ENCODE assay signal across 25 mouse cellular contexts in the genomic region with DNA sequence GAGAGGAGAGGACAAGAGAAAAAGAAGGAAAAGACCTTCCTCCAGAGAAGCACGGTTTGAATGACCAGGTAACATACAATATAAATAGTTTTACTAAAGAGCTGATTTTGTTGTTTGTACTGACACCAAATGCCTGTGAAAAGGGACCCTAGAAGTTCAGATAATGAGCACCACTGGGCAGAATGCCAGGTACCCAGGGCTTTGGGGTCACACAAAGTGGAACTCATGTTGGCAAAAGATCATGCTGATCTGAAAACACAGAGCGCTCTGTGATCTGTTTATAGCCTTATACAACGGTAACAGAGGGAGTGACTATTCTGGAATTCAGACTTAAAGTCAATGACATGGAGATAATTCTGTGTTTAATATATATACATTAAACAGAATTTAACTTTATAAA. TPM values are rescaled to one million over a fixed set of nuclear protein-coding genes. Genes with fewer than 3 reads are reported as not detected.
DNase-seq lines count a peak whose midpoint lies in the region; ATAC-seq and TF ChIP-seq lines count a peak whose summit lies in the region.
"Had no signal": no experiment of that assay in that cellular context is flagged by ENCODE, and none has a peak within 500 bp of the region (broad histone marks: within the 10 kb centered on the region; RNA-seq: fewer than 3 reads in every experiment).

No protein-coding gene starts in this region.

- no peak overlapping the region for H3K4me2 ChIP-seq in midbrain, embryonic 11.5 days
- H3K4me2 ChIP-seq in midbrain, embryonic 15.5 days, result no peak overlapping the region
- H3K4me2 ChIP-seq: embryonic facial prominence, embryonic 13.5 days; forebrain, embryonic 12.5 days; forebrain, embryonic 15.5 days; hindbrain, embryonic 12.5 days; hindbrain, embryonic 15.5 days had no signal

- no peak for TF ChIP-seq POLR2A in heart, adult 2 months (IDR thresholded peaks at IDR 0.05; ENCODE audit: insufficient read depth, low read depth, low read length)

- intact Hi-C loops in heart, adult 2 months (cut with DNase I), result no loop called here
- intact Hi-C loops in heart, postnatal 14 days (cut with DNase I), result no loop called here
- intact Hi-C loops in left cerebral cortex, postnatal 25 days (cut with DNase I), result no loop called here

- H3K79me2 ChIP-seq in heart, adult 2 months (replicated peaks; ENCODE audit: control insufficient read depth, insufficient read depth, low read length), result no peaks in the 10 kb centered on the region

- no peaks in the 10 kb centered on the region; the same call in 1 of the 2 replicates for H3K9me3 ChIP-seq in heart, embryonic 10.5 days
- H3K9me3 ChIP-seq in midbrain, embryonic 11.5 days (ENCODE audit: control insufficient read depth, low read length), result no peaks in the 10 kb centered on the region
- H3K9me3 ChIP-seq in midbrain, embryonic 15.5 days, result no peaks in the 10 kb centered on the region
- H3K9me3 ChIP-seq: forebrain, embryonic 15.5 days had no signal

- TF ChIP-seq CTCF in heart, adult 2 months (IDR thresholded peaks at IDR 0.05), result no peak

- no peak for ATAC-seq in midbrain, embryonic 11.5 days (ENCODE audit: low FRiP score)
- no peak for ATAC-seq in midbrain, embryonic 15.5 days (replicated peaks)
- ATAC-seq: CD4-positive, CD25-positive, alpha-beta regulatory T cell, adult 4 months; forebrain, embryonic 15.5 days; intestine, postnatal 0 days had no signal

- H3K36me3 ChIP-seq in heart, adult 2 months (ENCODE audit: control insufficient read depth, insufficient read depth, low read length), result no peaks in the 10 kb centered on the region
- no peaks in the 10 kb centered on the region for H3K36me3 ChIP-seq in heart, embryonic 10.5 days
- no peaks in the 10 kb centered on the region for H3K36me3 ChIP-seq in midbrain, embryonic 11.5 days (ENCODE audit: control insufficient read depth, insufficient read depth, low read length)
- H3K36me3 ChIP-seq in midbrain, embryonic 15.5 days (replicated peaks), result no peaks in the 10 kb centered on the region
- H3K36me3 ChIP-seq: embryonic facial prominence, embryonic 10.5 days; embryonic facial prominence, embryonic 13.5 days; forebrain, embryonic 12.5 days; forebrain, embryonic 15.5 days; hindbrain, embryonic 12.5 days; hindbrain, embryonic 15.5 days had no signal

- peak in 1 of 2 experiments; percentile 17 for DNase-seq in heart, adult 2 months
- no peak for DNase-seq in heart, embryonic 10.5 days (ENCODE audit: low spot score)
- peak; percentile 74 for DNase-seq in midbrain, embryonic 11.5 days (ENCODE audit: low spot score, missing footprints)
- peak; percentile 27 to 36 for DNase-seq in heart, postnatal 14 days
- no peak for DNase-seq in left cerebral cortex, postnatal 25 days (ENCODE audit: low spot score in 2 of 2)
- DNase-seq: adrenal gland, adult 2 months; adrenal gland, postnatal 14 days; cerebellum, adult 11 months; cerebellum, adult 2 months; cerebellum, adult 9-11 months; cerebellum, postnatal 25 days; embryo, embryonic 11 days; gastrocnemius, postnatal 25 days; kidney, adult 2 months had no signal

- no peaks in the 10 kb centered on the region for H3K27me3 ChIP-seq in heart, adult 2 months (ENCODE audit: control insufficient read depth, insufficient read depth, low read length)
- H3K27me3 ChIP-seq in heart, embryonic 10.5 days (ENCODE audit: insufficient read depth, poor library complexity, severe bottlenecking), result no peaks in the 10 kb centered on the region
- H3K27me3 ChIP-seq in midbrain, embryonic 11.5 days (ENCODE audit: control insufficient read depth, insufficient read depth, low read length), result no peaks in the 10 kb centered on the region
- H3K27me3 ChIP-seq in midbrain, embryonic 15.5 days (replicated peaks), result no peaks in the 10 kb centered on the region
- H3K27me3 ChIP-seq: embryonic facial prominence, embryonic 13.5 days; forebrain, embryonic 12.5 days; forebrain, embryonic 15.5 days; hindbrain, embryonic 12.5 days; hindbrain, embryonic 15.5 days had no signal

- peak overlapping the region; percentile 51 for H3K27ac ChIP-seq in heart, adult 2 months
- H3K27ac ChIP-seq in heart, embryonic 10.5 days, result no peak overlapping the region
- H3K27ac ChIP-seq in midbrain, embryonic 11.5 days (ENCODE audit: low read depth, low read length), result no peak overlapping the region
- H3K27ac ChIP-seq in midbrain, embryonic 15.5 days, result no peak overlapping the region
- H3K27ac ChIP-seq: embryonic facial prominence, embryonic 10.5 days; embryonic facial prominence, embryonic 13.5 days; forebrain, embryonic 12.5 days; forebrain, embryonic 15.5 days; hindbrain, embryonic 12.5 days; hindbrain, embryonic 15.5 days had no signal

- 52% methylated on average over 3 of the region's 3 CpGs for WGBS in heart, adult 2 months
- WGBS in heart, embryonic 10.5 days, result 84% methylated on average over 3 of the region's 3 CpGs
- 95% methylated on average over 3 of the region's 3 CpGs for WGBS in midbrain, embryonic 11.5 days
- WGBS in midbrain, embryonic 15.5 days, result 77% methylated on average over 3 of the region's 3 CpGs

- no peak overlapping the region for H3K9ac ChIP-seq in heart, adult 2 months (ENCODE audit: low read depth, low read length)
- H3K9ac ChIP-seq in midbrain, embryonic 11.5 days (ENCODE audit: low read length), result no peak overlapping the region
- H3K9ac ChIP-seq in midbrain, embryonic 15.5 days, result no peak overlapping the region
- H3K9ac ChIP-seq: embryonic facial prominence, embryonic 13.5 days; forebrain, embryonic 12.5 days; forebrain, embryonic 15.5 days; hindbrain, embryonic 12.5 days; hindbrain, embryonic 15.5 days had no signal

- no peak for TF ChIP-seq EP300 in heart, adult 2 months (IDR thresholded peaks at IDR 0.05; ENCODE audit: insufficient read depth, low read depth, low read length)

- H3K4me3 ChIP-seq in heart, adult 2 months, result no peak overlapping the region
- H3K4me3 ChIP-seq in heart, embryonic 10.5 days, result no peak overlapping the region
- no peak overlapping the region for H3K4me3 ChIP-seq in midbrain, embryonic 11.5 days (ENCODE audit: low read depth, low read length)
- no peak overlapping the region for H3K4me3 ChIP-seq in midbrain, embryonic 15.5 days
- H3K4me3 ChIP-seq: embryonic facial prominence, embryonic 10.5 days; embryonic facial prominence, embryonic 13.5 days; erythroblast, embryonic 14.5 days; forebrain, embryonic 12.5 days; forebrain, embryonic 15.5 days; hindbrain, embryonic 12.5 days; hindbrain, embryonic 15.5 days had no signal

- no peaks in the 10 kb centered on the region; the same call in 1 of the 2 replicates for H3K4me1 ChIP-seq in heart, adult 2 months (ENCODE audit: control insufficient read depth, insufficient read depth, low read length)
- H3K4me1 ChIP-seq in heart, embryonic 10.5 days, result no peaks in the 10 kb centered on the region
- H3K4me1 ChIP-seq in midbrain, embryonic 11.5 days (ENCODE audit: control insufficient read depth, insufficient read depth, low read length), result no peaks in the 10 kb centered on the region
- H3K4me1 ChIP-seq in midbrain, embryonic 15.5 days, result no peaks in the 10 kb centered on the region
- H3K4me1 ChIP-seq: embryonic facial prominence, embryonic 10.5 days; embryonic facial prominence, embryonic 13.5 days; forebrain, embryonic 12.5 days; forebrain, embryonic 15.5 days; hindbrain, embryonic 12.5 days; hindbrain, embryonic 15.5 days had no signal

RNA-seq across cellular contexts. Expression of a gene that starts 11.8 kb away (rescaled TPM):
- 100 to 1,000 TPM; 181 to 235 TPM for total RNA-seq in heart, adult 2 months (2021)
- 105 and 191 TPM in 2 replicates for polyA plus RNA-seq in heart, adult 2 months (2012; rRNA removed)
- 0.39 and 1.8 TPM in 2 replicates for polyA plus RNA-seq in heart, embryonic 10.5 days (2016; fragmentation: Nextera tagmentation; extraction: Ambion mirVana)
- polyA plus RNA-seq in midbrain, embryonic 11.5 days (2014; fragmentation: Nextera tagmentation; extraction: Ambion mirVana), result not detected in 2 replicates
- polyA plus RNA-seq in midbrain, embryonic 15.5 days (2015; fragmentation: Nextera tagmentation; extraction: Ambion mirVana), result 0.08 and 0.19 TPM in 2 replicates
- total RNA-seq in heart, postnatal 14 days (2021), result 100 to 1,000 TPM; 199 to 202 TPM
- total RNA-seq in left cerebral cortex, postnatal 25 days (2021), result not detected
- total RNA-seq: MEL had no signal
- polyA plus RNA-seq: adrenal gland, adult 2 months; CD4-positive, CD25-positive, alpha-beta regulatory T cell, adult 4 months; embryonic facial prominence, embryonic 10.5 days; erythroblast, embryonic 14.5 days had no signal

Comparison
In these comparisons a context has a peak if more than half of its experiments do, and no peak if none do; other contexts are left out.
1. DNase-seq: peak in midbrain, embryonic 11.5 days (single experiment) and heart, postnatal 14 days (2 of 2); none in heart, embryonic 10.5 days (single experiment) and left cerebral cortex, postnatal 25 days (0 of 2).
2. RNA of a gene that starts 11.8 kb away (polyA plus RNA-seq): 105 to 191 TPM in heart, adult 2 months; 0.39 to 1.8 TPM in heart, embryonic 10.5 days, 0.08 to 0.19 TPM in midbrain, embryonic 15.5 days and not detected in midbrain, embryonic 11.5 days; every median in the first group is over 10 times any median in the second.